Mouse (Mus musculus) E14TG2a.4 (cell line): ENCODE measurements around the gene Colq.

Experiments
- H3K27me3 ChIP-seq: 2 replicates; pipeline ENCODE4 v1.6.1; 2014; ENCODE audit warnings: low read length, control low read depth; ENCODE audit not compliant: insufficient read depth
- H3K36me3 ChIP-seq: 2 replicates; pipeline ENCODE4 v1.6.1; 2014; ENCODE audit warnings: low read length, control low read depth; ENCODE audit not compliant: insufficient read depth
- H3K4me1 ChIP-seq: replicated peaks from 2 replicates; pipeline ENCODE4 v1.6.1; 2014; ENCODE audit warnings: low read depth, low read length, control low read depth
- H3K4me3 ChIP-seq: replicated peaks from 2 replicates; pipeline ENCODE4 v1.5.1; 2014; ENCODE audit warnings: mild to moderate bottlenecking, low read length
- H3K9me3 ChIP-seq: 2 replicates; pipeline ENCODE4 v1.6.1; 2014; ENCODE audit warnings: low read length, control low read depth
- CTCF ChIP-seq: conservative IDR thresholded peaks from 2 replicates; pipeline ENCODE4 v1.5.1; 2014; ENCODE audit warnings: low read length
- NANOG ChIP-seq: IDR thresholded peaks from 2 replicates; pipeline ENCODE4 v1.6.1; 2014; ENCODE audit warnings: borderline replicate concordance, low read length, mixed read lengths
- POU5F1 ChIP-seq: IDR thresholded peaks from 2 replicates; pipeline ENCODE4 v1.6.1; 2014; ENCODE audit warnings: low read length, borderline replicate concordance

Gene Colq

GRCm38 (mm10) chr14:31495538-31495937 is 95.6 kb downstream of the Colq start:
- Histone ChIP-seq H3K4me3 (peak overlapping the region; percentile 96), H3K36me3 (peaks cover 69% of the 10 kb centered on the region), H3K4me1 (peaks cover 66% of the 10 kb centered on the region), H3K9me3 (no peaks in the 10 kb centered on the region), H3K27me3 (no peaks in the 10 kb centered on the region)
- no peak for TF ChIP-seq POU5F1
- no peak for TF ChIP-seq NANOG

DNA sequence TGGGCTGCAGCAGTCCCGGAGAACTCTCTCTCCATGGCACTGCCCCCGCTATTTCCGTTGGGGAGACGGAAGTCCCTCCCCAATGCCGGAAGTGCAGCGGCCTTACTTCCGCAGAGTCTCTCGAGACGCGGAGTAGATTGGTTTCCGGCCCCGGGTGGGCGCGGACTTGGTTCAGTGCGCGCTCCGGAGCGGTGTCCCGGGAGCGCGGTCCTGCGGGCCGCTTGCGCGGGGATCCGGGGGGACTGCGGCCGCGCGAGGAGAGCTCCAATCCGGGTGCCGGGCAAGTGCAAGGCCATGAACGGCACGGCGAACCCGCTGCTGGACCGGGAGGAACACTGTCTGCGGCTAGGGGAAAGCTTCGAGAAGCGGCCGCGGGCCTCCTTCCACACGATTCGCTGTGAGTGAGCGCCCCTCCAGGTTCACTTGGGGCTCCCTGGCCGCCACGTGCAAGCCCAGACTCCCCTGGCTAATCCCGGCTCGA is 96.1 kb downstream of the Colq start, which contains the start of gene Mettl6:
Gene Mettl6, minus strand, starts transcription at position 66 of the 481 bp plus-strand sequence.
- Histone ChIP-seq H3K4me3 (peak within 1 kb of the TSS; percentile 96), H3K4me1 (peaks cover 61% of the 10 kb centered on the region), H3K9me3 (no peaks in the 10 kb centered on the region), H3K36me3 (peaks cover 67% of the 10 kb centered on the region), H3K27me3 (no peaks in the 10 kb centered on the region)
- TF ChIP-seq CTCF (no peak), POU5F1 (no peak), NANOG (no peak)

DNA sequence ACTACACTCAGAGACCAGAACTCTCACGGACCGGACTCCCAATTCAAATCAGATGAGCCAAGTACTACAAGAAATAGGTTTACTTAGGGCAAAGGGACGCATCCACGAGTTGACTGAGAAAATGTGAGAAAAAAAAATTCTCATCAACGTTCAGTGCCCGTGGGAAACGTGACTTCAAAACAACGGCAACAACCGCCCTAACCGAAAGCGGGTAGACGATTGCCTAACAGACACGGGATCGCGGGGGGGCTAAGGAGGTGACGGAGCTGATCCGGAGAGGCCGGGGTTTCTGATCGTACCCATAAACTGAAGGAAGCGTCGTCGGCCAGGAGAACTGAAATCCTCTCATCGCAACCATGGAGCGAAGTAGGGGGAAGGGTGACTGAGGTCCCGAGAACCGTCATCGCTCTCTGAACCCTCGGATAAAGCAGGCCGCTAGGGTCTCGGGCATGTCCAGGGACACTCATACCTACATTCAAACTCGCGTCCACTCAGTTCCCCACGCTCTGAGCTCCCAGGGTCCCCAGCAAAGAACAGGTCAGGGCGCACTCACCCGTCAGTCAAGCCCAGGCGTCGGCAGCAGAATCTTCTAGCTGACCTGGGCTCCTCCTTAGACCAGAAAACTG is 96.7 kb downstream of the Colq start, which contains the start of gene Eaf1:
Gene Eaf1, plus strand, starts transcription at position 51 of the 626 bp plus-strand sequence.
- Histone ChIP-seq H3K4me3 (peak within 1 kb of the TSS; percentile 96), H3K27me3 (no peaks in the 10 kb centered on the region), H3K4me1 (peaks cover 56% of the 10 kb centered on the region), H3K9me3 (no peaks in the 10 kb centered on the region), H3K36me3 (peaks cover 67% of the 10 kb centered on the region)
- TF ChIP-seq CTCF (no peak), NANOG (no peak), POU5F1 (no peak)

GRCm38 (mm10) chr14:31493901-31494300 is 97.2 kb downstream of the Colq start:
- peaks cover 68% of the 10 kb centered on the region for H3K36me3 ChIP-seq
- TF ChIP-seq CTCF (no peak), NANOG (no peak), POU5F1 (no peak)
- peaks cover 50% of the 10 kb centered on the region for H3K4me1 ChIP-seq
- no peaks in the 10 kb centered on the region for H3K9me3 ChIP-seq
- H3K27me3 ChIP-seq: no peaks in the 10 kb centered on the region
- peak overlapping the region; percentile 96 for H3K4me3 ChIP-seq

DNA sequence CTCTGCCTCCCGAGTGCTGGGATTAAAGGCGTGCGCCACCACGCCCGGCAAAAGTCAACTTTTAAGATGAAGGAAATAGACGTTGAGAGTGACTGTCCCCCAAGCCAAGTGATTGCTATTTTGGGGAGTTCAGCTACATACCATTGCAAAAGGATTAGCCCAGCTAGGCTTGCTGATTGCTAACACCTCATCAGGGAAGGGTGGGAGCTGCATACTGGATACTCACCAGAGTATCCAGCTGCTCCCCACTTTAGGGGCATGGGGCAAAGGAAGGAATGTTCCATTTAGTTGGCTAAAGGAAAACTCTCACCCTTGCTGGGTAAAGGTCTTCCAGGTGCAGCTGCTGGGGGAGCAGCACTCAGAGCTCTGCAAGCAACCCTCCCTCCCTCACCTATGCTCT is 103.1 kb downstream of the Colq start:
- Histone ChIP-seq H3K27me3 (no peaks in the 10 kb centered on the region), H3K9me3 (no peaks in the 10 kb centered on the region), H3K4me3 (no peak overlapping the region), H3K4me1 (peaks cover 17% of the 10 kb centered on the region), H3K36me3 (peaks cover 96% of the 10 kb centered on the region)
- no peak for TF ChIP-seq CTCF
- no peak for TF ChIP-seq NANOG
- no peak for TF ChIP-seq POU5F1

GRCm38 (mm10) chr14:31486465-31486864 is 104.7 kb downstream of the Colq start:
- no peaks in the 10 kb centered on the region for H3K27me3 ChIP-seq
- H3K36me3 ChIP-seq: peaks cover 97% of the 10 kb centered on the region
- H3K4me3 ChIP-seq: no peak overlapping the region
- H3K9me3 ChIP-seq: no peaks in the 10 kb centered on the region
- TF ChIP-seq CTCF (no peak), NANOG (no peak), POU5F1 (no peak)
- H3K4me1 ChIP-seq: peaks cover 15% of the 10 kb centered on the region

GRCm38 (mm10) chr14:31482417-31482816 is 108.7 kb downstream of the Colq start:
- Histone ChIP-seq H3K4me3 (no peak overlapping the region), H3K9me3 (no peaks in the 10 kb centered on the region), H3K36me3 (peaks cover 94% of the 10 kb centered on the region), H3K27me3 (no peaks in the 10 kb centered on the region), H3K4me1 (peaks cover 11% of the 10 kb centered on the region)
- TF ChIP-seq POU5F1 (no peak), NANOG (no peak), CTCF (no peak)

DNA sequence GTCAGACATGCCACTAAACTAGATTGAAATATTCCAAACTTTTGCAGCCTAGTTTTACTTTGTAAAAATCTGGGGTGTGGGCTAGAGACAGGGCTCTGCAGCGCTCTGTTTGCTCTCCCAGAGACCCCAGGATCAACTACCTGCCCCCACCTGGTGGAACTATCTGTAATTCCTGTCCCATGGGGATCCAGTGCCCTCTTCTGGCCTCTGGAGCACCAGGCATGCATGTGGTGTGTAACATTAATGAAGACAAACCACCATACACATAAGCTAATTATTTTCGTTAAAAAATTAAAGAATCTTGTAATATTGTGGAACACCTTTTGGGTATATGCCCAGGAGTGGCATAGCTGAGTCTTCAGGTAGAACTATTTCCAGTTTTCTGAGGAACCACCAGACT is 117.8 kb downstream of the Colq start:
- no peaks in the 10 kb centered on the region for H3K27me3 ChIP-seq
- no peak for TF ChIP-seq NANOG
- peak; percentile 28 for TF ChIP-seq CTCF
- TF ChIP-seq POU5F1: no peak
- H3K4me3 ChIP-seq: no peak overlapping the region
- no peaks in the 10 kb centered on the region; the same call in 1 of the 2 replicates for H3K4me1 ChIP-seq
- H3K36me3 ChIP-seq: peaks cover 4% of the 10 kb centered on the region
- no peaks in the 10 kb centered on the region for H3K9me3 ChIP-seq
